Mouse (Mus musculus) stomach, embryonic 15.5 days (tissue): ENCODE data around the gene Pofut2. TPM values are rescaled to one million over a fixed set of nuclear protein-coding genes. Genes with fewer than 3 reads are reported as not detected.

Source experiments
- ATAC-seq: fragments of 200-750 bp; cut with Nextera tagmentation; 2 replicates; pipeline ENCODE4 v1.8.0; 2017; ENCODE audit warnings: low read depth, moderate number of reproducible peaks, moderate TSS enrichment; ENCODE audit not compliant: insufficient read depth, low FRiP score
- H3K27ac ChIP-seq: fragments of 300-500 bp; sonication (generic); 2 replicates; pipeline ENCODE4 v1.5.1; 2015; ENCODE audit warnings: mild to moderate bottlenecking, inconsistent platforms
- H3K27me3 ChIP-seq: fragments of 300-500 bp; sonication (generic); replicated peaks from 2 replicates; pipeline ENCODE4 v1.6.1; 2015; ENCODE audit warnings: inconsistent platforms
- H3K36me3 ChIP-seq: fragments of 300-500 bp; sonication (generic); 2 replicates; pipeline ENCODE4 v1.6.1; 2015; ENCODE audit warnings: inconsistent platforms
- H3K4me1 ChIP-seq: fragments of 300-500 bp; sonication (generic); 2 replicates; pipeline ENCODE4 v1.6.1; 2015; ENCODE audit warnings: inconsistent platforms
- H3K4me2 ChIP-seq: fragments of 300-500 bp; sonication (generic); 2 replicates; pipeline ENCODE4 v1.6.1; 2015; ENCODE audit warnings: mild to moderate bottlenecking, inconsistent platforms
- H3K4me3 ChIP-seq: fragments of 300-500 bp; sonication (generic); replicated peaks from 2 replicates; pipeline ENCODE4 v1.5.1; 2015; ENCODE audit warnings: inconsistent platforms
- H3K9ac ChIP-seq: fragments of 300-500 bp; sonication (generic); 2 replicates; pipeline ENCODE4 v1.6.1; 2015; ENCODE audit warnings: inconsistent platforms
- H3K9me3 ChIP-seq: fragments of 300-500 bp; sonication (generic); 2 replicates; pipeline ENCODE4 v1.6.1; 2016; ENCODE audit warnings: inconsistent platforms
- WGBS: fragments of 180-500 bp; shearing (Covaris S2); methylation state at CpG from one replicate; pipeline ENCODE4 v1.1.7; 2015; 5-methylcytosine and 5-hydroxymethylcytosine counted together
- polyA plus RNA-seq: library from polyadenylated mRNA; unstranded; fragments of >200 nt; fragmentation: Nextera tagmentation; extraction: Ambion mirVana; gene quantifications from 2 replicates; pipeline ENCODE4 v1.2.1, GENCODE M21; 2015

Gene Pofut2
- polyA plus RNA-seq, result 117 and 124 TPM in 2 replicates

- no peaks in the 10 kb centered on the region for H3K4me1 ChIP-seq
- H3K9me3 ChIP-seq, result no peaks in the 10 kb centered on the region
- H3K4me3 ChIP-seq, result peak within 1 kb of the TSS; percentile 83
- H3K36me3 ChIP-seq, result peaks cover 13% of the 10 kb centered on the region; the same call in 1 of the 2 replicates
- H3K27me3 ChIP-seq, result no peaks in the 10 kb centered on the region
- WGBS, result under 1% methylated on average over 81 of the region's 81 CpGs
- peak; percentile 99 for ATAC-seq
- peak within 1 kb of the TSS; percentile 87 for H3K27ac ChIP-seq
- H3K4me2 ChIP-seq, result peak within 1 kb of the TSS; percentile 87
- peak within 1 kb of the TSS; percentile 80 for H3K9ac ChIP-seq
Observed at GRCm38 (mm10) chr10:77258704-77259621, at the start of gene Pofut2. Gene Pofut2 (plus strand): TSS chr10:77259218.

GRCm38 (mm10) chr10:77209261-77209660 lies 49.8 kb upstream of the Pofut2 start:
- no peak for ATAC-seq
- no peak overlapping the region for H3K4me2 ChIP-seq
- no peak overlapping the region for H3K27ac ChIP-seq
- H3K4me1 ChIP-seq, result peaks cover 18% of the 10 kb centered on the region
- H3K36me3 ChIP-seq, result no peaks in the 10 kb centered on the region
- no peak overlapping the region for H3K4me3 ChIP-seq
- no peaks in the 10 kb centered on the region for H3K27me3 ChIP-seq
- H3K9me3 ChIP-seq, result no peaks in the 10 kb centered on the region
- no peak overlapping the region for H3K9ac ChIP-seq
- 62% methylated on average over 5 of the region's 5 CpGs for WGBS

- Histone ChIP-seq H3K27ac (peak overlapping the region; percentile 78), H3K36me3 (no peaks in the 10 kb centered on the region), H3K9me3 (no peaks in the 10 kb centered on the region), H3K4me1 (peaks cover 24% of the 10 kb centered on the region), H3K4me2 (0 out of 2 replicates have a peak overlapping the region, but pooled peaks have one; percentile 6), H3K4me3 (no peak overlapping the region), H3K27me3 (no peaks in the 10 kb centered on the region), H3K9ac (no peak overlapping the region)
- ATAC-seq, result no peak
- WGBS, result 82% methylated on average over 3 of the region's 3 CpGs
Observed at GRCm38 (mm10) chr10:77210666-77211065, 48.4 kb upstream of the Pofut2 start.

- 27% methylated on average over 11 of the region's 11 CpGs for WGBS
- H3K4me1 ChIP-seq, result peaks cover 28% of the 10 kb centered on the region
- H3K27me3 ChIP-seq, result no peaks in the 10 kb centered on the region
- no peak overlapping the region for H3K4me3 ChIP-seq
- no peak overlapping the region for H3K9ac ChIP-seq
- 0 out of 2 replicates have a peak overlapping the region, but pooled peaks have one; percentile 6 for H3K4me2 ChIP-seq
- peak; percentile 68; the same call in 1 of the 2 replicates for ATAC-seq
- H3K27ac ChIP-seq, result peak overlapping the region; percentile 78
- H3K9me3 ChIP-seq, result no peaks in the 10 kb centered on the region
- no peaks in the 10 kb centered on the region for H3K36me3 ChIP-seq
Observed at GRCm38 (mm10) chr10:77211116-77211570, 47.9 kb upstream of the Pofut2 start.

GRCm38 (mm10) chr10:77212354-77213120 lies 46.5 kb upstream of the Pofut2 start:
- no peak overlapping the region for H3K27ac ChIP-seq
- no peaks in the 10 kb centered on the region for H3K27me3 ChIP-seq
- no peaks in the 10 kb centered on the region for H3K9me3 ChIP-seq
- H3K4me2 ChIP-seq, result no peak overlapping the region
- ATAC-seq, result no peak
- H3K4me1 ChIP-seq, result peaks cover 21% of the 10 kb centered on the region
- no peak overlapping the region for H3K4me3 ChIP-seq
- no peaks in the 10 kb centered on the region for H3K36me3 ChIP-seq
- WGBS, result 82% methylated on average over 6 of the region's 6 CpGs
- no peak overlapping the region for H3K9ac ChIP-seq

GRCm38 (mm10) chr10:77213483-77213882 lies 45.5 kb upstream of the Pofut2 start:
- no peak overlapping the region for H3K27ac ChIP-seq
- no peaks in the 10 kb centered on the region for H3K9me3 ChIP-seq
- H3K4me1 ChIP-seq, result peaks cover 21% of the 10 kb centered on the region
- no peaks in the 10 kb centered on the region for H3K27me3 ChIP-seq
- WGBS, result 86% methylated on average over 5 of the region's 5 CpGs
- no peak overlapping the region for H3K4me3 ChIP-seq
- no peak overlapping the region for H3K9ac ChIP-seq
- no peaks in the 10 kb centered on the region for H3K36me3 ChIP-seq
- ATAC-seq, result no peak
- no peak overlapping the region for H3K4me2 ChIP-seq

GRCm38 (mm10) chr10:77214586-77214985 lies 44.4 kb upstream of the Pofut2 start:
- no peaks in the 10 kb centered on the region for H3K27me3 ChIP-seq
- H3K36me3 ChIP-seq, result no peaks in the 10 kb centered on the region
- no peak overlapping the region for H3K9ac ChIP-seq
- H3K4me2 ChIP-seq, result no peak overlapping the region
- peak overlapping the region; percentile 45; the same call in 1 of the 2 replicates for H3K27ac ChIP-seq
- peaks cover 21% of the 10 kb centered on the region for H3K4me1 ChIP-seq
- no peak for ATAC-seq
- no peaks in the 10 kb centered on the region for H3K9me3 ChIP-seq
- WGBS, result 31% methylated on average over 8 of the region's 8 CpGs
- no peak overlapping the region for H3K4me3 ChIP-seq

- H3K36me3 ChIP-seq, result no peaks in the 10 kb centered on the region
- no peak overlapping the region for H3K9ac ChIP-seq
- H3K4me3 ChIP-seq, result no peak overlapping the region
- H3K4me1 ChIP-seq, result peaks cover 24% of the 10 kb centered on the region
- H3K4me2 ChIP-seq, result no peak overlapping the region
- no peaks in the 10 kb centered on the region for H3K9me3 ChIP-seq
- 48% methylated on average over 4 of the region's 4 CpGs for WGBS
- ATAC-seq, result peak; percentile 12; the same call in 1 of the 2 replicates
- H3K27ac ChIP-seq, result peak overlapping the region; percentile 45; the same call in 1 of the 2 replicates
- no peaks in the 10 kb centered on the region for H3K27me3 ChIP-seq
Observed at GRCm38 (mm10) chr10:77215641-77216040, 43.4 kb upstream of the Pofut2 start.

GRCm38 (mm10) chr10:77216313-77216712 lies 42.7 kb upstream of the Pofut2 start:
- Histone ChIP-seq H3K27ac (0 out of 2 replicates have a peak overlapping the region, but pooled peaks have one; percentile 45), H3K36me3 (no peaks in the 10 kb centered on the region), H3K27me3 (no peaks in the 10 kb centered on the region), H3K9ac (no peak overlapping the region), H3K4me3 (no peak overlapping the region), H3K4me1 (peaks cover 18% of the 10 kb centered on the region), H3K9me3 (no peaks in the 10 kb centered on the region), H3K4me2 (no peak overlapping the region)
- WGBS, result 68% methylated on average over 2 of the region's 2 CpGs
- no peak for ATAC-seq

GRCm38 (mm10) chr10:77217155-77217731 lies 41.8 kb upstream of the Pofut2 start:
- ATAC-seq, result no peak
- Histone ChIP-seq H3K4me2 (no peak overlapping the region), H3K9ac (no peak overlapping the region), H3K27ac (no peak overlapping the region), H3K4me3 (no peak overlapping the region), H3K27me3 (no peaks in the 10 kb centered on the region), H3K4me1 (0 out of 2 replicates have a peak, but pooled peaks cover 14% of the 10 kb centered on the region), H3K36me3 (no peaks in the 10 kb centered on the region), H3K9me3 (no peaks in the 10 kb centered on the region)
- 69% methylated on average over 6 of the region's 6 CpGs for WGBS

- no peak for ATAC-seq
- no peak overlapping the region for H3K4me2 ChIP-seq
- H3K4me3 ChIP-seq, result no peak overlapping the region
- no peaks in the 10 kb centered on the region for H3K9me3 ChIP-seq
- no peak overlapping the region for H3K9ac ChIP-seq
- H3K27me3 ChIP-seq, result no peaks in the 10 kb centered on the region
- H3K27ac ChIP-seq, result no peak overlapping the region
- H3K36me3 ChIP-seq, result no peaks in the 10 kb centered on the region
- 75% methylated on average over 4 of the region's 4 CpGs for WGBS
- H3K4me1 ChIP-seq, result 0 out of 2 replicates have a peak, but pooled peaks cover 14% of the 10 kb centered on the region
Observed at GRCm38 (mm10) chr10:77218059-77218458, 41.0 kb upstream of the Pofut2 start.
